Mouse (Mus musculus) heart, adult 2 months (tissue): Measurements from ENCODE around the gene Sorcs2.

Source experiments
- CTCF ChIP-seq: fragments of 200-600 bp; IDR thresholded peaks from 2 replicates; pipeline ENCODE4 v1.8.1; 2022; ENCODE audit warnings: antibody characterized with exemption, mild to moderate bottlenecking, moderate library complexity
- EP300 ChIP-seq: fragments of 200-500 bp; IDR thresholded peaks from 2 replicates; pipeline ENCODE4 v1.6.1; 2011; ENCODE audit warnings: low read depth, low read length, control low read depth; ENCODE audit not compliant: insufficient read depth
- POLR2A ChIP-seq: fragments of 200-500 bp; IDR thresholded peaks from 2 replicates; pipeline ENCODE4 v1.6.1; 2011; ENCODE audit warnings: mild to moderate bottlenecking, low read depth, low read length, control low read depth; ENCODE audit not compliant: insufficient read depth

GRCm38 (mm10) chr5:36205397-36205796, 192.5 kb downstream of the Sorcs2 start:
- TF ChIP-seq CTCF: no peak
- no peak for TF ChIP-seq POLR2A
- no peak for TF ChIP-seq EP300
